Mouse (Mus musculus) cerebellum, postnatal 10 days (tissue): Measurements from ENCODE around the gene 1700109H08Rik.
"Not testable (repeated sequence)": the region's sequence is repeated elsewhere in the genome, so short reads cannot be mapped to it uniquely, and the experiment has no call there.

ENCODE experiments used
- DNase-seq, 2 experiments: peaks; one replicate each; pipeline ENCODE4 v3.0.0; 2021; ENCODE audit warnings: mixed read lengths in 2 of 2

Gene 1700109H08Rik

DNA sequence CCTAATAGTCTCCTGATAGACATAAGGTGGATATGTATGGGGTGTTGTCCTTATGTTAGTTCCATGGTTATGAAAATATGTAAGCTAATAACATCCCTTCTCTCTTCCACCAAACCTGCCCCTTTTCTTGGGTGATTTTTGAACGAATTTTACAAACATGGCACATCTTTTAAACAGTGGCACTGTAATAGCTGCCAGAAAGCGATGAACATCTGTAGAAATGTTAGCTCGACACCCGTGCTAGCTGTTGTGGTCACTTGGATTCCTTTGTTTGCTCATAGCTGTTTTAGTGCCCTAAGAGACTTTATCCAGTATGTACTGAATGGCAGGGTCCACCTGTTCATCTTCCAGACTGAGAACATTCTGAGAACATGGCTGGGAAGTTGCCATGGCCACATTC, at the start of gene 1700109H08Rik:
Gene 1700109H08Rik (plus strand): TSS at position 301 of the 400 bp plus-strand sequence.
- no peak for DNase-seq

DNA sequence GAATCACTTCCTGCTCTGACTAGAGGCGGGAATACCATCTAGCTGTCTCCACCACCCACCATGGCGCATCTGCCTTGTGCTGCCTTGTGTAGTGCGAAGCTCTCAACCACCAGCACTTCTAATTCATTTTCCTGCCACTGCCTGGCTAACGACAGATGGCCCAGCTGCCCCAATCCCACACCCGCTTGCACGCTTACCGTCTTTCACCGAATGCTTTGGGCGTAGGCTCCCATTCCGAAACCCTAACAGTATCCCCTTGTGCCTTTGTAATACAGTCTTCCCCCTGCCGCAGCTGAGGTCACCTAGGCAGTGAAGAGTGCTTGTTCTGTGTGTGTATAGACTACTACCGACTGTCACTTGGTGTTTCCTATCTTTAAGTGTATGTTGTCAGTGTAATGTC, 49.6 kb upstream of the 1700109H08Rik start:
- peak in 1 of 2 experiments; percentile 18 for DNase-seq

DNA sequence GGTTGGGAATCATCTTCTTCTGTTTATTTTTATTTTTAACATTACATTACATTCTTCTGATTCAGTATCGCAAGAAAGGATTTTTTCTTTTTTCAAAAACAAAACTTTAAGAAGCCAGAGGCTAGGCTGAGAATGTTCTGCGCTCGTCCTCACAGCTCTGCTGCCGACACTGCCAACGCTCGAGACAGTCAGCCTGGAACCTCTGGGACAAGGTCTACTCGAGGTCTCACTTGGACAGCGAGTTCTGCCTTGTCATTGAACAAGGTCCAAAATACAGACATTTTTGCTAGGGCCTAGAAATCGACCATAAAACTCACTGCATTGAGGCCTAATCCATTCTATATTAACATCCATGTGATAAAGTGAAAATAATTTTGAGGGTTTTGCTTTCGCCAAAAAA, 48.5 kb upstream of the 1700109H08Rik start:
- DNase-seq: no peak

DNA sequence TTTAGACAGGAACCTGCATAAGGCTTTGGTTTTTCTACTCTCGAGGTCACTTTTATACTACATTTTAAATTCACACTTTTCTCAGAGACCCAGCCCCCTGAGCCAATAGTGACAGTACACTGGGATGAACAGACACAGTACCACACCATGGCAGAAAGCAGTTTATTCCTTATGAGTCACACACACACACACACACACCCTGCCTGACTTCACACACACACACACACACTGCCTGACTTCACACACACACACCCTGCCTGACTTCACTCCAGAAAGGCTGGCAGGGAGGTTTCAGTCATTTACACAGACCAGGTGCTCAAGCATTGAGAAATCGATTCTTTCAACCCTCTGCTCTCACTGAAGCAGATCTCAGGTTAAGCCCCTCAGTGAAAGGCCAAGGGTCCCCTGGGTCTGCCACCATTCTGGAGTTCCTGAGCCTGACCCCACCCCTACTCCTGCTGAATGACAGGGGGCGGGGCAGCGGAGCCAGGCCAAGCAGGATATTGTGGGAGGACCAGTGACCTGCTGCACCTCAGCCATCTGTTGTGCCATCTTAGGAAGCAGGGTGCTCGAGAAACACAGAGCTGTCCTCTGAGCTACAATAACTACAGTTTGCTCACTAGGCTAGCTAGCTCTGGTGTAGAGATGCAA, 44.2 kb upstream of the 1700109H08Rik start:
- peak; percentile 16 to 39 for DNase-seq

DNA sequence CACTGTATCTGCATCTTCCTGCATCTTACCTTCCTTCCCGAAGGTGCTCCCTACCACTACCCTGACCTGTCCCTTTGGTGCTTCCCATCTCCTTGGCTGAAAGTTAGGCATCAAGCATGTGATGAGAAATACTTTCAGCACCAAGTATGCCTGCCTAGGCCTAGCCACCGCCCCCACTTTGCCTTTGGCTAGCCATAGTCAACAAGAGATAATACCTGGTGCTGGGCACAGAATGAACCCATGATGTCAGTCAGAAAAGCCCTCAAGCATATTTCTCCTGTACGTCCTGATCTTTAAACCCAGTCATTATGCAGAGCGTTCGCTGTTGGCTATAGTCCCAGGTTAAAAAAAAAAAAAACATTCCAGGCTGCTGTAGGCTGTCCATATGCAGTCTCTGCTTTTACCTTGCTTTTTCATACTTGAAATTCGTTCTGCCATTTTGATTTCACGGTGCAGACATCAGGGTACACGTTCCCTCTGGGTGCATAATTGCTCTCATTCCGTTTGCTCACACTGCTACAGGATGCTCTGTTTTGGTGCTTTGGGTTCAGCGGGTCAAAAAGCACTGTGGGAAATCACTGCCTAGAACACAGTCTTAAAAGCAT, 41.7 kb upstream of the 1700109H08Rik start:
- no peak for DNase-seq

DNA sequence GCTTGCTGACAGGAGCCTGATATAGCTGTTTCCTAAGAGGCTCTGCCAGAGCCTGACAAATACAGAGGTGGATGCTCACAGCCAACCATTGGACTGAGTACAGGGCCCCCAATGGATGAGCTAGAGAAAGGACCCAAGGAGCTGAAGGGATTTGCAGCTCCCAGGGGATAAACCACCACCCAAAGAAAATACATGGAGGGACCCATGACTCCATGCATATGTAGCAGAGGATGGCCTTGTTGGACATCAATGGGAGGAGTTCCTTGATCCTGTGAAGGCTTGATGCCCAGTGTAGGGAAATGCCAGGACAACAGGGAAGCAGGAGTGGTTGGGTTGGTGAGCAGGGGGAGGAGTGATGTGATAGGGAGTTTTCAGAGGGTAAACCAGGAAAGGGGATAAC, 39.3 kb upstream of the 1700109H08Rik start:
- DNase-seq: not testable (repeated sequence)

DNA sequence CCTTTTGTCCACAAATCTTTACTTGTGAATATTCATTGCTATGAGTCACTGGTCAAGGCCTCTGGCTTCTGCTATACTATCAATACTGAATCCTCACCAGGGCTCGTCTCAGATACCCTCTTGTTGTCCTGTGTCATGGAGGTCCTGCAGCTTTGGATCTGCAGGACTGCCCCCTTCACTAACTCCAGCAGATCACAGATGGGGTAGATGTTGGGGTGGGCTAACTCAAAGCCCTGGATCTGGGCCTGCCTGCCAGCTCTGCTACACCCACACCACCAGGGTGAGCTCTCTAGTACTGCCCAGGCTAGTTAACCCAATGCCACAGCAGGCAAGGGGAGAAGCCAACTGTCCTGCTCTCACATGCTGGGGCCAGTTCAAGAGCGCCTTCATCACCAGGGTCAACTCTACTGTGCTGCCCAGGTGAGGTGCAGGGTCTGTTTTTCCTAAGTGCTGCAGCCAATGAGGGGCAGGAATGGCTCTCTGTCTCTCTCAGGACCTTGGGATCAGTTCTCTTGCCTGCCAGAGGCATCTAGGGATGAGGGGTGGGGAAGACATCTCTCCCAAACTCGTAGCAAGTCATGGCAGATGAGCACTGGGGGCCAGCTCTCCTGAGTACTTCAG, 34.7 kb upstream of the 1700109H08Rik start:
- no peak for DNase-seq

DNA sequence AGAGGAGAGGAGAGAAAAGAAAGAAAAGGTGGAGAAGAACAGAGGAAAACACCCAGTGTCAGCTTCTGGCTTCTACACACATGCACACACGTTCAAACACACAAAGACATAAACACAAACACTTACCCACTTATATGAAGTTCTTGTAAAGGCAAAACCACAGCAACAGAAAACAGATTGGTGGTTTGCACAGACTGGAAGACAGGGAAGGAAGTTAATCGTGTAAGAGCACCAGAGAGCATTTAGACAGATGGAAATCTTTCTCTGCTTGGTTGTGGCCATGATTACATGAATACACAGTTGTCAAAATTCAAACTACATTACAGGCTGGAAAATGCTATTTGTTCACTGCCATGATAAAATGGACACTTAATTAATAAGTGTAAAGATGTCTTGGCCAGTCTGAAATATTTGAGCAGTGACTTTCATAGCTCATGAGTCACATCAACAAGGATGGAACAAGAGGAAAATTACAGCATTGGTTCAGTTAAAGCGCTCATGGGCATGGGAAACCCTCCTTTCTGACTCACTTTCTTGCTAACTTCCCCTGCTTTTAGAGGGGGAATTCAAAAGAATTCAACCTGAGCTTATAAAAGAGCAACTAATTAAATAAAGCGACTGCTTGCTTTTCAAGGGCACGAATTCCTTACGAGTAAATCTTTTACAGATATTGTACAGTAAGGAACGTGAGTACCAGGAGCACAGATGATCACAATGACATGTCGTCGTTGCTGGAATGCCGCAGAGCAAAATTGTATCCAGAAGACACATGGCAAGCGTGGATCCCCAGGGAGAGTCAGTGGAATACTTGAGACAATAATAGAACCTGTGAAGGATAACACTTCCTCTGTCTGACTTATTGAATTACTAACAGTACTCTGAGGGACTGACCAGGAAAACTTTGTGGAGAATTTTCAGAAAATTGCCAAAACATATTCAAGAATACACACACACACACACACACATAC, 32.6 kb upstream of the 1700109H08Rik start:
- DNase-seq: no peak

DNA sequence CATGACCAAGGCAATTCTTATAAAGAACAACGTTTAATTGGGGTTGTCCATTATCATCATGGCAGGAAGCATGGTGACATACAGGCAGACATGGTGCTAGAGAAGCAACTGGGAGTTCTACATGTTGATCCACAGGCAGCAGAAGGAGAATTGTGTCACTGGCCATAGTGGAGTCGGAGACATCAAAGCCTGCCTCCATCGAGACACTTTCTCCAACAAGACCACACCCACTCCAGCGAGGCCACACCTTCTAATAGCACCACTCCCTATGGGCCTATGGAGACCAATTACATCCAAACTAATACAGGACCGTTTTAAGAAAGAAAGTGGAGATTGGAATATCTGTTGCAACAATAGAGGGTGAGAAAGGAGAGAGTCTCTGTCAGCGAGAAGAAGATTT, 29.5 kb upstream of the 1700109H08Rik start:
- DNase-seq: no peak

DNA sequence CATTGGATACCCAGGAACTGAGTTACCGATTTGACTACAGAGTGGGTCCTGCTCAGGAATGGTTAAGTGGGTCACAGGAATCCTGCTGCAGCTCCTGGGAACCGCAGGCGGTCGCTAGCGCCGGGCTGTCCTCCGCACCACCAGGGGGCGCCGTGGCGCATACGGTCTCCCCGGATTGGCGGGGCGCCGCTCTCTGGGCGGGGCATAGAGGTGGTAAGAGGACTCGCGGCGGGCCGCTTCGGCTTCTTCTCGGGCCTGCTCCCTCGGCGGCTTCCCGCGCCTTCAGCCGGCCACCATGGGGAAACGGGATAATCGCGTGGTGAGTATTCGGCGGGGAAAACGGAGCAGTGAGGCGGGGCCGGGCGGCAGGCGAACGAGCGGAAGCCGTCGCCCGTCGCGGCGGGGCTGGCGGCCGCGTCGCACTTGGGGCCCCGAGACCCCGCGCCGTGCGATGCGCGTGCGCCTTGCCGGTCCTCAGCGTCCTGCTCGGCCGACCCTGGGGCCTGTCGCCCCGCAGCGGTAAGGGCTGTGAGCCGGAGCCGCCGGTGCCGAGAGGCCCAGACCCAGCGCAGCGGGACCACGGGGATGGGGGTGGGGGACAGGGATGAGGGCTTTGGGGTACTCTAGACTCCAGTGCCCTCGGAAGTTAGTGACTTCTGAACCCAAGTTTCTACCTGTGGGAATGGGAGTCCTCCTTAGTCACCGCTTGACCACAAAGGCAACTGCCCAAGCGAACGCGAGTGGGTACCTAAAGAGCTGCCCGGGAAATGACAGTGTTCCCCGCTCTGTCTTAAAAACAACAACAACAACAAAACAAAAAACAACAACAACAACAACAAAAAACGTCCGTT, 27.5 kb upstream of the 1700109H08Rik start, which contains the start of gene Fam133b:
Gene Fam133b (plus strand): TSS at position 205 of the 851 bp plus-strand sequence.
- DNase-seq: peak; percentile 99 to 100

DNA sequence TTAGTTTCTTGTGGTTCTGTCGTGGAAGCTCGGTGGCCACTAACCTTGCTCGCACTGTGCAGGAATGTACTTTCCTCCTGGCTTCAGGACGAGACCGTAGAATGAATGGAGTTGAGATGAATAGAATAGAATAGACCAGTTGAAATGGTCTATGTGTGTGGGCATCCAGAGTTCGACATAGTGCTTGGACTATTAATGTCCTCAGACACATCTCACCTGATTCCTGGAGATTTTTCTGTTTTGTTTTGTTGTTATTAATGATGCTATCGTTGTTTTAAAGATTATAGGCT, 26.9 kb upstream of the 1700109H08Rik start:
- no peak for DNase-seq

DNA sequence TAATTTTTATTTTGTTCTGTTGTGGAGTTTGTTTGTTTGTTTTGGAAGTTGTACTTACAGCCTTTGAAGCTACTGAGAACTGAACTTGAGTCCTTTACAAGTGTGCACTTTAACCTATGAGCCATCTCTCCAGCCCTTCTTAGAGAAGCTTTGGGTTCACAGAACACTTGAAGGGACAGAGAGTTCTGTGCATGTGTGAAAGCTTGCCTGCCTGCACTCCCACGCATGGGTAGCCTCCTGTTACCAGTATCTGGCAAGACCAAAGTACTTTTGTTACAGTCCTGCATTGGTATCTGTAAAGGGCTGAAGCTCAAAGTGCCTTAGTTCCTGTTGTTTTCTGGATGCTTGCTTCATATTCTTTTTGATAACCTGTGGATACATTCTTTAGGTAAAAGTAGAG, 25.1 kb upstream of the 1700109H08Rik start:
- DNase-seq: no peak

DNA sequence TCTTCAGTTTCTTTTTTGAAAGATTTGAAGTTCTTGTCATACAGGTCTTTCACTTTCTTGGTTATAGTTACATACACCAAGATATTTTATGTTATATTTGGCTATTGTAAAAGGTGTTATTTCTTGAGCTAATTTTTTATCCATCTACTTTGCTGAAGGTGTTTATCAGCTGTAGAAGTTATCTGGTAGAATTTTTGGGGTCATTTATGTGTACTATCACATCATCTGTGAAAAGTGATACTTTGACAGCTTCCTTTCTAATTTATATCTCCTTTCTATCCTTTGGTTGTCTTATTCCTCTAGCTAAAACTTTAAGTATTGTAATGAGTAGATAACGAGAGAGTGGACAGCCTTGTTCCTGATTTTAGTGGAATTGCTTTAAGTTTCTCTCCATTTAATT, 19.9 kb upstream of the 1700109H08Rik start:
- DNase-seq: no peak

DNA sequence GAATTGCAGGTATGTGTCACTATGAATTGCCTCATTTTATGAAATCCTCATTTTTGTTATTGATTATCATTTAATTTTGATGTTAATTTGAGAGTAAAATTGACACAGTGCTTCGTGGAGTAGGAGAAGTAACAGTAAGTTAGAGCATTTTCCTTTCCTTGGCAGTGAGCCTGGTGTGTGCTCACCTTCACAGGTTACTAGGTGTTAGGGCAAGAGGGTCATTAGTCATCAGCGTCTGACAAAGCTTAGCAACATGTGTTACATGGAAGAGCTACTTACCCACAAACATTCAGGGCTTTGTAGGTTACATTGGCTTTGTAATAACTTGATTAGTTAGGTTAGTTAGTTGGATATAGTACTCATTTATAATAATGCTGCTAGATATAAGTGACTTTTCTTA, 17.2 kb upstream of the 1700109H08Rik start:
- no peak for DNase-seq

DNA sequence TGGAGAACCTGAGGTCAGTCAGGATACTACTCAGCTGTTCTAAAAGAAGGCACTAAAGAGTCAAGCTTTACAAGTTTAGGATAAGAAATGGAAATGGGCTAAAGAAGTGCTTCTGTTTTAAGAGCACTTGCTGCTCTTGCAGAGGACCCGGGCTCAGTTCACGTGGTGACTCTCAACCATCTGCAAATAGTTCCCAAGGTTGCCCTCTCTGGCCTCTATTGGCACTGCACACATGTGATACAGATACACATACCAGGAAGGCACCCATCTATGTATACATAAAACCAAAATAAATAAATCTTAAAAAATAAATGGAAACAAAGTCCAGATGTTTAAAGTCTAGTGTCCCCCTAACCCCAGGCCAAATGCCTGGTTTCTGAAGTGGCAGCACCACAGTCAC, 3.5 kb downstream of the 1700109H08Rik start:
- DNase-seq: no peak

DNA sequence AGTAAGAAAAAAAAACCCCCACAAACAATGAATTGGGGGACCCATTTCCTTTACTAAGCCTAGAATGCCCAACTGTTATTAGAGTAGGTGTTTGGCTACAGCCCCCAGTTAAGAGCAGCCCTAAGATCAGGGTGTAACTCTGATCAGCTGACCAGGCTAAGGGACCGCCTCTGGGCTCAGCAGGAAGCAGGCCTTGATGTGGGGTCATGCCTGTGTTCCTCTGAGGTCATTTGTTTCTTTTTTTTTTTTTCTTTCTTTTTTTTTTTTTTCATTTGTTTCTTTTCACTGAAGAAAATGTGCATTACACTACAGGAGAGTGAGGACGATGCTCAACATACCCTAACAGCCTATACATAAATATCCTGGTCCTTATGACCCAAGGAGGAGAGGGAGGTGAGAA, 6.6 kb downstream of the 1700109H08Rik start:
- DNase-seq: no peak

DNA sequence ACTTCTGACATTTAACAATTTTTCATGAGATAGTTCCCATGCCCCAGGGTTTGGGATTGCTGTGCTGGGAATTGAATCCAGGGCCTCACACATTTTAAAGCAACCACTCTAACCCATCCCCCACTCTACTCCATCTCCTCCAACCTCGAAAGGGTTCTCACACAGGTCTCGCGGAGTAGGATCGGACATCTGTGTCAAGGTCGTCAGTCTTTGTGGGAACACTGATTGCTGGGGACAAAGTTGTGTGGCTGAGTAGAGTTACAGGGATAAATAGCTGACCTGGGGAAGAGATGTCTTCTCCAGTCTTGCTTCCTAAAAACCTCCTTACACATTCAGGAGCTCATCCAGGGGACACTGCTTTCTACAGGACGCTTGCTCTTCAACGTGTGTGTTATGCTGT, 7.7 kb downstream of the 1700109H08Rik start:
- no peak for DNase-seq

DNA sequence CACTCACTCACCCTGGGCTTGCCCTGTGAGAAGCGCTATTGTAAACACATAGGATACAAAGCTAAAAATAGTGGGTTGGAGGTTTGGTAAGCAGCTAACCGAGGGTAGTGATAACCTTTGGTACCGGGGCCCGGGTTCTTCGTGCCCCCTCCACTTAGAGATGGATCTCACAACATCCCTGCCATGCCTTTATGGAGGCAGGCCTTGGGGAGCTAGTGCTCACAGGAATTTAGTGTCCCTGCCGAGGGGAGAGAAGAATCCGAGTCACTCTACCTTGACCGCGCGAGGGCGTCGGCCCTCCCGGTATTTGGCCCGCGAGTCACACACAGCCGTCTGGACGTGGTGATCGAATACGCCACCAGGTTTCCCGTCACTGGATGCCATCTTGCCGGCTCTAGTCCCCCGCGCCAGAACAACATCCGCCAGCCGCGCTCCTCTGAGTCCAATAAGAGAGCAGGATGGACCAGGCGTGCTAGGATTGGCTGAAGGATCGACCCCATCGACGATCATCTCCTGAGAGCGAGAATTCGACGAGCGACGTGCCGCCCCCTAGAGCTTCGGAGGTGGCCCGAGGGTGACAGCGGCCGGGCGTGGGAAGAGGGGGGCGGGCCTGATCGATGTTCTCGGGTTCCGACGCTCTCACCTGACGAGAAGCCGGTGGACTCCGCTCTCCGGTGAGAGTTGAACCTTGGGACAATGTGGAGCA, 24.5 kb downstream of the 1700109H08Rik start, which contains the start of gene Pex1:
Gene Pex1 (plus strand): TSS at position 374 of the 706 bp plus-strand sequence.
- DNase-seq: peak; percentile 95 to 97

DNA sequence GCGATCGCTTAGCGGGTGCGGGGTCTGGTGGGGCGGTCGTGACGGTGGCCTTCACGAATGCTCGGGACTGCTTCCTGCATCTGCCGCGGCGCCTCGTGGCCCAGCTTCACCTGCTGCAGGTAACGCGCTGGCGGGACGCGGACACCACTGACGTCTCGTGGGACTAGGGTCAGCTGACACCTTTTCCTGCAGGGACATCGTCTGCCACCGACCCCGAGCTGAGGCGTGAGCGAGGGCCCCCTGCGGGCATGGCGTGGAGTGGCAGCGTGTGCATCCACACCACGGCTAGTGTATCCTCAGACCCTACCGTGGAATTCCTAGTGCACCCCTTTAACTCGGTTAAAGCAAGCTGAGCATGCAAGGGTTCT, 25.0 kb downstream of the 1700109H08Rik start, which contains the start of gene Rbm48:
Gene Rbm48 (minus strand): TSS at position 187 of the 368 bp plus-strand sequence.
- DNase-seq: peak; percentile 90 to 91

DNA sequence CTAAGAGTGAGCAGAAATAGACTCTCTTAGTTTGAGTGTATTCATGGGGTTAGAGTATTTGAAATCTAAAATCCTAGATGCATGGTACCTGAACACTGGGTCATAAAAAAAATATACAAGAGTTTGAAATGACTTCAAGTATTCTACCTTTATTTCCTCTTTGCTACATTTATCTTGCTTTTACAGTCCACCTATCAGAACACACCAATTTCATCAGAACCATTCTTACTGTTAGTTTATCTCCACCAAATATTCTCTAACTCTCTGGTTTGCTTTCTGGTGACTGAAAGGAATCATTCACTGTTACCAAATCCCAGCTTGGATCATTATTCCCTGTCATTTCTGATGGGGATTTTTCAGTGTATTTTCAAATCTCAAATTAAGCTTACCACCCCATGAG, 25.8 kb downstream of the 1700109H08Rik start:
- DNase-seq: no peak

DNA sequence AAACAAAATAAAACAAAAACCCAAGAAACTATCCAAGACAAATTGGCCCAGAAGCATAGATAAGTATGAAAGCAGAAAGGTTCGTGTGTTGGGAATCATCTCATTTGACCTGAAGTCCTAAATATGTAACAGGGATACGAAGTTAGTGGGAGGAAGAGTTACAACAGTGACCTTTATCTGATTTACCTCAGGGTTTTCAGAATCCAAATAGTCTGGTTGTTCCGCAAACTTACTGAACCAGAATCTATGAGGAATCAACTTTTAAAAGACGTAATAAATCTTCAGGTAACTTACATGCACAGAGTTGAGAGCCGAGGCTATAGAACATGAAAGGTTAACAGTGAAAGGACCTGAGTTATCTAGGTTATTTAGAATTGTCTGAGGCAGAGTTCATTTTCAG, 27.4 kb downstream of the 1700109H08Rik start:
- no peak for DNase-seq
